Mouse (Mus musculus) NIH3T3 (cell line): ENCODE data around the gene Armt1.
A peak's percentile ranks its signal among the peaks of the same experiment; 100 is the strongest.

Experiments used
- DNase-seq: peaks from one replicate; pipeline ENCODE4 v3.0.0-alpha.2; 2012; ENCODE audit warnings: low read depth

Armt1 gene

DNA sequence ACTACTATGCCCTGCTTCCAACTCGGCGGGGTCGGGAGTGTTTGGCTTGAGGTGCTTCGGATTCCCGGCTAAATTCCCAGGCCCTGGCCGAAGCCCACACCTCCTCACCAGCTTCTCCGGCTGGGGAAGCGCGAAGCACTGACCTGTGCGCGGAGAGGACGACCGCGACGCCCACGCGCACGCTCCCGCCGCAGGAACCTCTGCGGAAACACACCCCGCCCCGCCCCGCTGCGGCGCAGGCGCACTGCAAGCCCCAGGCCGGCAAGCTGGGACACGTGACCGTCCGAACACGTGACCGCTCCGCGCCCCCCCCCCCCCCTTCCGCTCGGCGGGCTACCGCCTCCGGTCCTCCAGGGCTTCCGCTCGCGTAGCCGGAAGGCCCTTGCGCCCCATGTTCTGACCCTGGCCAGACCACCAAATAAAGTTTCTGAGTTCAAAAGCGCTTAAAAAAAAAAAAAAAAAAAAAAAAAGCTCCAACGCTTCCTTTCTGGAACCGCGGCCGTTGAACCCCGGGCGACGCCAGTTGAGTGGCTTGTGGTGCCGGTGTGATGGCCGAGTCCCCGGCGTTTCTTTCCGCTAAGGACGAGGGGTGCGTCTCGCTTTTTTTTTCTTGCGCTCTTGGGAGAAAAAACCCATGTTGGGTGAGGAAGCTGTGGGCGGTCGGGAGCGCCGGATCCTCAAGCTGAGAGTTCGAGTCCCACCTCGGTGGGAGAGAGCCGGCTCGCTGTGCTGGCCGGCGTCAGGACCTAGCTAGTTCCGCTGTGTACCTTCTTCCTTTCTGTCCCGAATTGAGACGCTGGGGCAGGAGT, at the start of gene Armt1, which contains the start of gene Rmnd1:
Armt1 (plus strand) TSS at position 345 of the 809 bp plus-strand sequence.
Rmnd1 (minus strand) TSS at position 266 of the 809 bp plus-strand sequence.
- peak; percentile 98 for DNase-seq

DNA sequence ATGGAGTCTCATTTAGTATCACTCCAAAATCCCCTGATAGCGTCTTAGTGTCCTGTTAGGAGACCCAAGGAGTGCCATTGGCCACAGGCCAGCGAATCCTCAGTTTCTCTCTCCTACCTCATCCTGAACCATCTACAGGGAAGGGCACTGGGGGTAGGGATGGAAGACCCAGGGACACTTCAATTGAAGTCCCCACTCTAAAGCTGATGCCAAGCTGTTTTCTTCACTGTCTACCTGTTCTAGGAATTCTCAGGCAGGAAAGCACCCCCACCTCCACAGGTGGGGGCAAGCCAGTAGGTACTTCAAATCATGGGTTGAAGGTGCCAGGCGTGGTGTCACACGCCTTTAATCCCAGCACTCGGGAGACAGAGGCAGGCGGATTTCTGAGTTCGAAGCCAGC, 48.0 kb upstream of the Armt1 start:
- no peak for DNase-seq

GRCm38 (mm10) chr10:4386609-4387591, 45.4 kb upstream of the Armt1 start:
- peak; percentile 99 for DNase-seq

DNA sequence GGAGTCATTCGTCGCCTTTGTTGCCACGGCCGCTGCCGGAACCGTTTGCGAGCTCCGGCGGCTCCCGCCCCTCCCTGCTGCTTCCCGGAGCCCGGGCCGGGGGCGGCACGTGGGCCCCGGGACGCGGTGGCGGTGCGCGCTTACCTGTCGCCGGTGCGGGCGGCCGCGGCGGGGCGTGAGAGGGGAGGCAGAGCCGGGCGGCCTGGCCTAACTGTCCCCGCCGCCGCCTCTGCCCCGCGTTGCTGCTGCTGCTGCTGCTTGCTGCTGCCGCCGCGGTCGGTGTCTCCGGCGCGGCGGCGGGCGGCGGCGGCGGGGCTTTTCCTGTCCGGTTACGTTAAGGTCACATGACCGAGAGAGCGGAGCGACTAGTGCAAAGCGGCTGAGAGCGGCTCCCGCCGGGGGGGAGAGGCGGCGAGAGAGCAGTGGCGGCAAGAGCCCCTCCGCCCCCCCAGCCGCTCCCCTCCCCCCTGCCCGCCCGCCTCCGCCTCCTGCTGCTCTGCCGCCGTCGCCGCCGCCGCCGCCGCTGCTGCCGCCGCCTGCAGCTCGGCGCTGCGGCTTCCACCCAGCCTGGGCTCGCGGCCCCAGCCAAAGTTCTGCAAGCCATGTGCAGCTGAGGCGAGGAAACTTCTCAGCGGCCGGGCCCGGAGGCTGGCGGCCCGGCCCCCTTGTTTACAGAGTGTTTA, 44.4 kb upstream of the Armt1 start, which contains the start of gene Zbtb2:
Zbtb2 (minus strand) TSS at position 408 of the 683 bp plus-strand sequence.
- DNase-seq = peak; percentile 78

DNA sequence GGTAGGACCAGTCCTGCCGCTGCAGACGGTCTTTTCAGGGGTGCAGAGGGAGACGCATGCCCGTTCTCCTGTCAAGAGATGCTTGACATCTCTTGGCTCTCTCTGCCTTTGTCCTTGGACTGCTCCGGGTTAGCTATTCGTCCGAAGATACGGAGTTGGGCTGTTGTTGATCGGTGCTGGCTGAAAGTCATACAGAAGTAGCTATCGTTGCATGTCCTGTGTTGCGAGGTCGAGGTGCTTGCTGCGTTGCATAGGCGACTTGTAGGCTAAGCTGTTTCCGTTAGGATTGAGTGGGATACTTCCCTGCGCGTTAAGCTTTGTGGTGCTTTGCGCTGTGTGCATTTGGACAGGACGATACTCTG, 43.9 kb upstream of the Armt1 start:
- no peak for DNase-seq

DNA sequence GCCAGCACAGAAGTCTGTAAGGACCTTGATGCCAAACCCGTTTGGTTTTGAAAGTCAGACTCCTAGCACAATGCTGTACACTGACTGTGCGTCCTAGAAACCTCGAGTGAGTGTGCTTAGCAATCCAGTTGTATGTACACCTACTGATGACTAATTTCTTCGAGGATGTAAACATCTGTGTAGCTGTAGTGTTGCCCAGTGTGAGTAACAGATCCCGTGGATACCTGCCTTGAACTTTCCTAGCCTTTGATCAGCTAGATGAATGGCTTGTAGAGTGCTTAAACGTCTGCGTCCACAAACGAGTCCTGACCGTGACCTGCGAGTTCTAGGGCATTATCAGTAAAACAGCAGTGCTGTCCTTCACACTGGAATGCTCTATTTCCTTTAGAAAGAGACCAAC, 43.2 kb upstream of the Armt1 start:
- DNase-seq = peak; percentile 63

DNA sequence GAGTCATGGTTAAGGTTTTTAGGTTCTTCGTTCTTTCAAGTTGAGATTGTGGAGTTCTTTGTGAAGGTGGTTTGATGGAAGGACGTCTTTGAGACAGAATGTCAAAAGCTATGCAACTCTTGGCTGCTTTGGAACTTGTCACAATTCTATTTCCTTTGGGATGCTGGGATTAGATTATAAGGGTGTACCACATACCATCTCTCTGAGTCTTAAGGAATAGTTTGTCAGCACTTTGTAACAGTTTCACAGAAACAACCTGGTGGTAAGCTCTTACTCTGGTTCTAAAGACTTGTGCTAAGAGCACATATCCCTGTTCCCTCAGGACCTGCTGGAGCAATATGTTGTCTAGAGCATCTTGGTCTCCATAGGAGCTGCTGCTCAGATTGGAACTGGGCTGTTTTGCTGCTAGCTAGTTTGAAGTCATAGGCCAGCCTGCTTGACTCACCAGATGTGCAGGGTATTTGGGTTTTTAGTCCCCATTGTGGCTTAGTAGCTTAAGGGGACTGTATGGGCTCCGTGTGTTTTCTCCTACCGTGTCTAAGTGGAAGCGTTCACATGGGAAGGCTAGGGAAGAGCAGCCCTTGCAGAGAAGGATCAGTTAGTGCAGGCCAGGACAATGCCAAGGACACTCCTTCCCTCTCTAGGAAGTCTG, 42.7 kb upstream of the Armt1 start:
- peak; percentile 39 for DNase-seq

DNA sequence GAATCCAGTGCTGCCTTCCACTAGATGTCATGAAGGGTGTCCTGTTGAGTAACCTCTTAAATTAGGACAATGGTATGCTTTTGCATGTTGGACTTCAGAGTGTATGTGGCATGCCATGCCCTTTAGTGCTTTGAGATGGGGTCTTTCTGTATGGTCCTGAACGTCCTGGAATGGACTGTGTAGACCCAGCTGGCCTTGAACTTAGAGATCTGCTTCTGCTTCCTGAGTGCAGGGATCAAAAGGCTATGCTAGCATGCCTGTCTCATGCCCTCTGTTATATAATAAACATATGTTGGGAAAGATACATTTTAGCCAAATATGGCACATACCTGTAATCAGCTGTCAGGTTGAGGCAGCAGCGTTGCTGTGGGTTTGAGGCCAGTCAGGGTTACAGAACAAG, 41.7 kb upstream of the Armt1 start:
- no peak for DNase-seq

- no peak for DNase-seq
These were observed 41.2 kb upstream of the Armt1 start for GRCm38 (mm10) chr10:4391076-4391475.

GRCm38 (mm10) chr10:4391851-4392250, 40.4 kb upstream of the Armt1 start:
- DNase-seq = peak; percentile 44

GRCm38 (mm10) chr10:4395321-4395720, 36.9 kb upstream of the Armt1 start:
- peak; percentile 38 for DNase-seq

DNA sequence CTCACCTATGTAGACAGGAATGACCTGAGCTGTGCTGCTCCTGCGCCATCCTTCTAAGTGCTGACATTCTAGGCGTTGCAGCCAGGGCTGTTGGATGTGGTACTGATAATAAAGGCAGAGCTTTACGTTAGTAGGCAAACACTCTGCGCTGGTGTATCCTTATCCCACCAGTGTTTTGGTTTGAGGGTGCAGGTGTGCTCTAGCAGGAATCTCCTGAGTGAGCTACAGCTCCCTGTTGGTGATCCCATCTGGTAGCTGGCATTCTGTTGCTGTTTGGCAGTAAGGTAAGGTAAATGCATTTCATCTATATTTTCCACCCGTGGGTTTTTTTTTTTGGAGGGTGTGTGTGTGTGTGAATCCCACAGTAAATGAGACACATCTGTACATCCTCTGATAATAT, 34.2 kb upstream of the Armt1 start:
- no peak for DNase-seq

DNA sequence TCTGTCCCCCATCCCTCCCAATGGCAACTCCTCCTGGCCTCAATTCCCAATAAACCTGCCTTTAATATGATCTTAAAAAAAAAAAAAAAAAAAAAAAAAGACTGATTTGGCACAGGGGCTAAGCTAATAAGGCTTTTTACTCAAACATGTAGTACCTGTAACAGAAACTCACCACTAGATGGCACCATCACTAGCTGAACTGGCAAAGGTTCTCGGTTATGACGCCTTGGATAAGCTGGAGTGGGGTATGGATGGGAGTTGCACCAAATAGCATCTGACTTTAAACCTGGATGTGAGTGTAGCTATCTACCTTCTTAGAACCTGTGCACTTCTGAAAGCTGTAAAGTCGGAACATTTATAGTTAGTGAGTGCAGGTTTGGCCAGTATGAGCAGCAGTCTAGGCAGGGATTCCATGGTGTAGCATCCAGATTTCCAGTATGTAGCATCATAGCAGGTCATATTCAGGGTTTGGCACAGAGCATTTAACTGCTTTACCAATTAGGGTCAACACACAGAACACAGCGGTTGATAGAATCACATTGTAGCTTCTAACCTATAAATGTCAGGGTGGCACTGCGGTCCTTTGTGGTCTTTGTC, 27.3 kb upstream of the Armt1 start:
- peak; percentile 86 for DNase-seq

DNA sequence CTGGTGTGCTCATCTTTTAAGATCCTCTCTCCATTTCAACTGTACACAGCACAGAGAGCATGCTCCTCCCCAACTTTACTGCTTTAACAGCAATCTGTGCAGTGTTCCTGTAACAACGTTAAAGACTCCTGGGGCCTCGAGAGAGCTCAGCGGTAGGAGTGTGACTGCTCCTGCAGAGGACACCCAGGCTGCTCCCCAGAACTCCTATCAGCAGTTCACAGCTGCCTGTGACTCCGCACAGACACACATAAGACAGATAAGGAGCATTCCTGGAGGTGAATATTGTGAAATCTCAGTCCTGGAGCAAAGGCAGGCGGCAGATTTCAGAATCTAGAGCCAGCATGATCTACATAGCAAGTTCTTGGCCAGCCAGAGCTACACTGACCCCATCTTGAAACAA, 26.8 kb upstream of the Armt1 start:
- DNase-seq = peak; percentile 29

- peak; percentile 44 for DNase-seq
These were observed 25.1 kb upstream of the Armt1 start for GRCm38 (mm10) chr10:4407191-4407590.

DNA sequence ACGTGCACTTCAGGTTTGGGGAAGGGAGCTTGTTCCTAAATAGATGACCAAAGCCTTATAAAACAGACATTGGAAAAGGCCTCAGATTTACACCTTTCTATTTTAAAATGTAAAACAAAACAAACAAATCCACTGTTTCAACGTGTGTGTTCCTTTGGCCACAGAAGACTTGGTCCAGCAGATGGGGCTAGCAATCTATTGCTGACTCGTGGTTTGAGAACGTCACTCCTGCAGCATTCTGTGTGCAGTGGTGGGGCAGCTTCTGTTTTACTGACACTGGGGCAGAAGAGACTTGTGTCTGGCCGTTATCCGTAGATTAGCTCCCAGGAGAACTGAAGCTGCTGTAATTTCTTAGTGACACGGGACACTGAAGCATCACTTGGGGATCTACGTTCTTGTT, 7.0 kb upstream of the Armt1 start:
- DNase-seq = peak; percentile 48

DNA sequence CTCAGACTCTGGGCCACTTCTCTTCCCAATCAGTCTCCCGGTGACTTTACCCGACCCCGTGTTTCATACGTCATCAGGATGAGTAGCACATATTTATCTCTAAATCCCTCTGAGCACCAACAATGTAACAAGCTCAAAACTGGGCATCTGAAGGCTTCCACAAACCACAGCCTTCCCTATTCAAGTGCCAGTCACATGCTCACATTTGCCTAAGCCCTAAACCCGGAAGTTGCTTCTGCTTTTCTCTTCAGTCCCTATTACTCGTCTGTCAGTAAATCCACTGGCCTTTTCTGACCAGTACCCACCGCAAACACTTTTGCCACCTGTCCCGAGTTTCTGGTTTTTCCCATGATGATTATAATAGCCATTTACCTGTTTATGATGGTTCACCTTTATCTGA, 1.9 kb upstream of the Armt1 start:
- DNase-seq = no peak

- DNase-seq = peak; percentile 21
These were observed 1.4 kb upstream of the Armt1 start for GRCm38 (mm10) chr10:4430826-4431225.

DNA sequence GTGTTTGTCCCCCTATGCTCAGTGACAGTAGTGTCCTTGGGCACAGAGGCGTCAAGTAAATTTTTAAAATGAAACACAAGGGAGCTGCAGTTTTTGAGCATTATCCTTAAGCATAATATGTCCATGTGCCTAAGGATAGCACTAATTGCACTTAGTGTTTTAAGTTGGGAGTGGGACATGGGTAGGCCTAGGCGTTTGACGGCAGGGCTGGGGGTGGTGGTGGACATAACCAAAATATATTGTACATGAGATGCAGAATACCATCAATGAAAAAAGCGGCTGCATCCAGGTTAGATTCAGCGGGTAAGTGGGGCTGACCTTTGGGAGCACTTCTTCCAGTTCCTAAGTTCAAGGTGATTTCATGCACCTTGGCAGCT, 533 bp upstream of the Armt1 start:
- DNase-seq = no peak

GRCm38 (mm10) chr10:4432996-4433755, 909 bp downstream of the Armt1 start:
- peak; percentile 79 for DNase-seq
